Mouse (Mus musculus): Measurements from ENCODE around the gene Ssbp3.

The Ssbp3 gene

GRCm38 (mm10) chr4:106985899-106986832 lies 75.7 kb downstream of the Ssbp3 start:
- DNase-seq (ENCODE audit: low read depth, low spot score): no peak

GRCm38 (mm10) chr4:106987725-106988364 lies 77.3 kb downstream of the Ssbp3 start:
- peak; percentile 75 for DNase-seq (ENCODE audit: low read depth, low spot score)

GRCm38 (mm10) chr4:106988886-106989225 lies 78.4 kb downstream of the Ssbp3 start:
- no peak for DNase-seq (ENCODE audit: low read depth, low spot score)

- DNase-seq (ENCODE audit: low read depth, low spot score): peak; percentile 31
Observed at GRCm38 (mm10) chr4:106989226-106989983, 78.9 kb downstream of the Ssbp3 start.

GRCm38 (mm10) chr4:106993053-106993452 lies 82.6 kb downstream of the Ssbp3 start:
- no peak for DNase-seq (ENCODE audit: low read depth, low spot score)

GRCm38 (mm10) chr4:106994252-106994651 lies 83.8 kb downstream of the Ssbp3 start:
- no peak for DNase-seq (ENCODE audit: low read depth, low spot score)

GRCm38 (mm10) chr4:106995069-106995468 lies 84.6 kb downstream of the Ssbp3 start:
- DNase-seq (ENCODE audit: low read depth, low spot score): no peak

- DNase-seq (ENCODE audit: low read depth, low spot score): no peak
Observed at GRCm38 (mm10) chr4:106995513-106995912, 85.0 kb downstream of the Ssbp3 start.

- no peak for DNase-seq (ENCODE audit: low read depth, low spot score)
Observed at GRCm38 (mm10) chr4:106996305-106997076, 86.0 kb downstream of the Ssbp3 start.

- DNase-seq (ENCODE audit: low read depth, low spot score): no peak
Observed at GRCm38 (mm10) chr4:107001259-107001810, 90.8 kb downstream of the Ssbp3 start.

GRCm38 (mm10) chr4:107001916-107002488 lies 91.5 kb downstream of the Ssbp3 start:
- no peak for DNase-seq (ENCODE audit: low read depth, low spot score)

- DNase-seq (ENCODE audit: low read depth, low spot score): no peak
Observed at GRCm38 (mm10) chr4:107002517-107003165, 92.1 kb downstream of the Ssbp3 start.

- no peak for DNase-seq (ENCODE audit: low read depth, low spot score)
Observed at GRCm38 (mm10) chr4:107003199-107003598, 92.7 kb downstream of the Ssbp3 start.

GRCm38 (mm10) chr4:107003786-107004185 lies 93.3 kb downstream of the Ssbp3 start:
- no peak for DNase-seq (ENCODE audit: low read depth, low spot score)

- no peak for DNase-seq (ENCODE audit: low read depth, low spot score)
Observed at GRCm38 (mm10) chr4:107004346-107004745, 93.8 kb downstream of the Ssbp3 start.

- no peak for DNase-seq (ENCODE audit: low read depth, low spot score)
Observed at GRCm38 (mm10) chr4:107005166-107005565, 94.7 kb downstream of the Ssbp3 start.

GRCm38 (mm10) chr4:107006229-107006628 lies 95.7 kb downstream of the Ssbp3 start:
- DNase-seq (ENCODE audit: low read depth, low spot score): no peak

- DNase-seq (ENCODE audit: low read depth, low spot score): no peak
Observed at GRCm38 (mm10) chr4:107006807-107007206, 96.3 kb downstream of the Ssbp3 start.

GRCm38 (mm10) chr4:107007359-107007758 lies 96.9 kb downstream of the Ssbp3 start:
- DNase-seq (ENCODE audit: low read depth, low spot score): no peak

- no peak for DNase-seq (ENCODE audit: low read depth, low spot score)
Observed at GRCm38 (mm10) chr4:107008161-107008560, 97.7 kb downstream of the Ssbp3 start.
